Mouse (Mus musculus): ENCODE measurements at regions not wholly inside any gene's neighbourhood (a gene's known extent, or its start where the extent isn't known, plus 50 kb on each side); places are given as distances from the start of the nearest gene placed in this dataset.

DNA sequence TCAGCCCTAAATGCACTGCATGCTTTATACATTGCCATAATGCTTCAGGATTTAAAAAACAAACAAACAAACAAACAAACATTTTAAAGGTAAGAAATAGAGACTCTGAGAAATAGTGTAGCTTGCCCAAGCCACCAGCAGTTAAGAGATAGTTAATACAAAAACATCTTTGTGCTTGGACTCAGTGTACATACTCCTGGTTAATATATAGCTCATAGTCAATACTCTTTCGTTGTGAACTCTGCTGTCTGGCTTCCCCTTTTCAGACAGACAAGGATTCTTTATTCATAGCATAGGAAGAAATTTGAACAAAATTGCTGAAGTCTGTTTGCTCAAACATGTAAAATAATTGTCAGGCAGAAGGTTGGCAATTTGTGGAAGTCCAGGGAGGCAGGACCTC, 69.3 kb upstream of the Fggy start:
- TF ChIP-seq CTCF (IDR thresholded peaks at IDR 0.05; ENCODE audit: control insufficient read depth, insufficient read depth, insufficient replicate concordance, low read depth, low read length) (no peak), POLR2A (IDR thresholded peaks at IDR 0.05; ENCODE audit: control insufficient read depth, low read depth, low read length) (no peak)
- no peaks in the 10 kb centered on the region for H3K27me3 ChIP-seq (ENCODE audit: control insufficient read depth, insufficient read depth, low read length)
- no peaks in the 10 kb centered on the region for H3K4me1 ChIP-seq (ENCODE audit: control insufficient read depth, insufficient read depth, low read length)
- H3K36me3 ChIP-seq (ENCODE audit: control insufficient read depth, insufficient read depth, low read length): no peaks in the 10 kb centered on the region
- H3K4me3 ChIP-seq (ENCODE audit: control insufficient read depth, low read depth, low read length): no peak overlapping the region
- H3K27ac ChIP-seq (ENCODE audit: control insufficient read depth, insufficient read depth, low read depth, low read length): no peak overlapping the region

DNA sequence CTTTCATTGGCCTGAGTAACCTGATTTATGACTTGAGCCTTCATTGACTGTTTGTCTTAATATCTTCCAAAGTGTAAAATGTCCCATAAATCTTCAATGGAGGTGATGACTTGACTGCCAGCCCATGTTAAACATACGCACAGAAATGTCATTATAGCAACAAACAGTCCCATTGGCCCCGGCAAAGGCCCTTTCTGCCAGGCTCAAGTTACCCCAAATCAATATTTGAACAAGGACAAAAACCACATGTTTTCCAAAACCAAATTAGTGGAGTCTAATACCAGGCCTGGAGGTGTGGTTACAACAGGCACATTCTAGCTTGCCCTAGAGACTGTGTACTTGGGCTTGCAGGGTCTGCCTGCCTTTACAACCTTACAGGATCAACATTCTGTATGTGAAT, 68.2 kb upstream of the Fggy start:
- H3K27ac ChIP-seq (ENCODE audit: control insufficient read depth, insufficient read depth, low read depth, low read length): no peak overlapping the region
- TF ChIP-seq CTCF (IDR thresholded peaks at IDR 0.05; ENCODE audit: control insufficient read depth, insufficient read depth, insufficient replicate concordance, low read depth, low read length) (no peak), POLR2A (IDR thresholded peaks at IDR 0.05; ENCODE audit: control insufficient read depth, low read depth, low read length) (no peak)
- H3K27me3 ChIP-seq (ENCODE audit: control insufficient read depth, insufficient read depth, low read length): no peaks in the 10 kb centered on the region
- H3K36me3 ChIP-seq (ENCODE audit: control insufficient read depth, insufficient read depth, low read length): no peaks in the 10 kb centered on the region
- no peaks in the 10 kb centered on the region for H3K4me1 ChIP-seq (ENCODE audit: control insufficient read depth, insufficient read depth, low read length)
- no peak overlapping the region for H3K4me3 ChIP-seq (ENCODE audit: control insufficient read depth, low read depth, low read length)

DNA sequence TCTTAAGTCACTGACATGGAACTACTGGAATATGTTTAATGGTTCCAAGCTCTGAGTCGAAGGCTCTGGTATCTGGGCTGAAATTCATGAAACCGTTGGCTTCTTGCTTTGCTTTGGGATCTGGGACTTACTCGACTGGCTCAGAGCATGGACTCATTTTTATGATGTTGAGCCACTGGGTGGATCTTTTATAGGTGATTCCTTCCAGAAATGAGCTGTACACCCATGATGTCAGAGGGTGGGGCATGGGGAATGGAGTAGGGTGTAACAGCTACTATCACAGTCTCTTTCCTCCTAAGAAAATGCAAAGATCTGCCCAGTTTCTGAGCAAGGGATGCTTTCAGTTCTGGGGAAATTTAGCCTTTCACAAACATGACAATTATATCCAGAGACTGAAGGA, 57.0 kb upstream of the Fggy start:
- Histone ChIP-seq H3K4me3 (ENCODE audit: control insufficient read depth, low read depth, low read length) (no peak overlapping the region), H3K27ac (ENCODE audit: control insufficient read depth, insufficient read depth, low read depth, low read length) (no peak overlapping the region), H3K36me3 (ENCODE audit: control insufficient read depth, insufficient read depth, low read length) (no peaks in the 10 kb centered on the region), H3K4me1 (ENCODE audit: control insufficient read depth, insufficient read depth, low read length) (no peaks in the 10 kb centered on the region), H3K27me3 (ENCODE audit: control insufficient read depth, insufficient read depth, low read length) (no peaks in the 10 kb centered on the region)
- no peak for TF ChIP-seq POLR2A (IDR thresholded peaks at IDR 0.05; ENCODE audit: control insufficient read depth, low read depth, low read length)
- TF ChIP-seq CTCF (IDR thresholded peaks at IDR 0.05; ENCODE audit: control insufficient read depth, insufficient read depth, insufficient replicate concordance, low read depth, low read length): no peak

GRCm38 (mm10) chr4:95501164-95501563, 56.1 kb upstream of the Fggy start:
- TF ChIP-seq POLR2A (IDR thresholded peaks at IDR 0.05; ENCODE audit: control insufficient read depth, low read depth, low read length) (no peak), CTCF (IDR thresholded peaks at IDR 0.05; ENCODE audit: control insufficient read depth, insufficient read depth, insufficient replicate concordance, low read depth, low read length) (no peak)
- no peak overlapping the region for H3K27ac ChIP-seq (ENCODE audit: control insufficient read depth, insufficient read depth, low read depth, low read length)
- no peaks in the 10 kb centered on the region for H3K36me3 ChIP-seq (ENCODE audit: control insufficient read depth, insufficient read depth, low read length)
- H3K27me3 ChIP-seq (ENCODE audit: control insufficient read depth, insufficient read depth, low read length): no peaks in the 10 kb centered on the region
- H3K4me3 ChIP-seq (ENCODE audit: control insufficient read depth, low read depth, low read length): no peak overlapping the region
- no peaks in the 10 kb centered on the region for H3K4me1 ChIP-seq (ENCODE audit: control insufficient read depth, insufficient read depth, low read length)

DNA sequence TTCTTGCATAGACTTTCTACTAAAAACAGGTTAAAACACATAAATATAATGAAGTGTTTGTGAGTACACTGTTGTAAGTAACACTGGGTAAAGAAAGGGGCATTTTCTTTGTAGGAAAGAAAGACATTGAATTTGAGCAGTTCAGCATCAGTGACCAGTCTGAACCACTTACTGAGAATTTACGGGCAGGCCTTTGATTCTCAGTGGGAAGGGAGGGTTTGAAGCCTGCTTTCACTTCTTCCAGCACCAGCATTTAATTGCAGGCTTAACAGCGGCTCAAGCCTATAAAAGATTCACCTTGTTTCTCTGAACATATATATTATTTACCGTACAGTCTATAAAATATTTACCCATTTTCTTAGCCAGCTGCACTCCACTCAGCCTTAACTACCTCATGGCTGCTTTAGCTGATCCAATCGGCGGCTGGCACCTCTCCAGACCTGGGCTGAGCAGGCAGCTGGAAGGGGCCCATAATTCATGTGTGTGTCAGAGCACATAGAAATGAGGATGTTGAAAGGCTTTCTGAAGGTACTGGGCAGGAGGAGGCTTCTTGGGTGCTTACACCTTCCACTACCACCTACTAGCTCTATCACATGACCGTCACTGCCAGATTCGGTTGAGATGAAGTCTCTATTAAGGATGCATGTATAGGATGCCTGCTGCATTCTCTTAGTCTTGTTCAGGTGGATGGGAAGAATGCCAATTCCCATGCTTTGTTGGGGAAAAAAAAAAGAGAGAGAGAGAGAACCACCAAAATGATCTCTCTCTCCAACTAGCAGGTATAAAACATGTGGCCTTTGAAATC, 50.0 kb upstream of the Fggy start:
- Histone ChIP-seq H3K36me3 (ENCODE audit: control insufficient read depth, insufficient read depth, low read length) (no peaks in the 10 kb centered on the region), H3K4me3 (ENCODE audit: control insufficient read depth, low read depth, low read length) (no peak overlapping the region), H3K4me1 (ENCODE audit: control insufficient read depth, insufficient read depth, low read length) (no peaks in the 10 kb centered on the region), H3K27ac (ENCODE audit: control insufficient read depth, insufficient read depth, low read depth, low read length) (no peak overlapping the region), H3K27me3 (ENCODE audit: control insufficient read depth, insufficient read depth, low read length) (no peaks in the 10 kb centered on the region)
- TF ChIP-seq CTCF (IDR thresholded peaks at IDR 0.05; ENCODE audit: control insufficient read depth, insufficient read depth, insufficient replicate concordance, low read depth, low read length) (no peak), POLR2A (IDR thresholded peaks at IDR 0.05; ENCODE audit: control insufficient read depth, low read depth, low read length) (no peak)

Measured in testis, adult 2 months (tissue).